Mouse (Mus musculus) G1E (cell line): Measurements from ENCODE around the gene Mllt10.

ENCODE experiments used
- CTCF ChIP-seq: IDR thresholded peaks from 2 replicates; pipeline ENCODE4 v1.5.1; 2012; ENCODE audit warnings: low read depth, low read length, inconsistent platforms, mixed read lengths
- GATA1 ChIP-seq: IDR thresholded peaks from 2 replicates; pipeline ENCODE4 v1.6.1; 2012; ENCODE audit warnings: borderline replicate concordance, low read length, inconsistent platforms, mixed read lengths
- GATA2 ChIP-seq: IDR thresholded peaks from 2 replicates; pipeline ENCODE4 v1.6.1; 2012; ENCODE audit warnings: low read depth, low read length, inconsistent platforms, borderline replicate concordance
- POLR2AphosphoS5 ChIP-seq: IDR thresholded peaks from 2 replicates; pipeline ENCODE4 v1.6.1; 2012; ENCODE audit warnings: low read depth, low read length, inconsistent platforms; ENCODE audit not compliant: insufficient replicate concordance
- TAL1 ChIP-seq: conservative IDR thresholded peaks from 2 replicates; pipeline ENCODE4 v1.6.1; 2012; ENCODE audit warnings: low read depth, low read length, inconsistent platforms, mixed read lengths

GRCm38 (mm10) chr2:18056786-18057255 lies 1.8 kb downstream of the Mllt10 start:
- TF ChIP-seq CTCF = no peak
- TF ChIP-seq POLR2AphosphoS5 = no peak
- no peak for TF ChIP-seq TAL1
- TF ChIP-seq GATA2 = no peak
- no peak for TF ChIP-seq GATA1
